Mouse (Mus musculus): ENCODE measurements around the gene Phyhipl.

DNA sequence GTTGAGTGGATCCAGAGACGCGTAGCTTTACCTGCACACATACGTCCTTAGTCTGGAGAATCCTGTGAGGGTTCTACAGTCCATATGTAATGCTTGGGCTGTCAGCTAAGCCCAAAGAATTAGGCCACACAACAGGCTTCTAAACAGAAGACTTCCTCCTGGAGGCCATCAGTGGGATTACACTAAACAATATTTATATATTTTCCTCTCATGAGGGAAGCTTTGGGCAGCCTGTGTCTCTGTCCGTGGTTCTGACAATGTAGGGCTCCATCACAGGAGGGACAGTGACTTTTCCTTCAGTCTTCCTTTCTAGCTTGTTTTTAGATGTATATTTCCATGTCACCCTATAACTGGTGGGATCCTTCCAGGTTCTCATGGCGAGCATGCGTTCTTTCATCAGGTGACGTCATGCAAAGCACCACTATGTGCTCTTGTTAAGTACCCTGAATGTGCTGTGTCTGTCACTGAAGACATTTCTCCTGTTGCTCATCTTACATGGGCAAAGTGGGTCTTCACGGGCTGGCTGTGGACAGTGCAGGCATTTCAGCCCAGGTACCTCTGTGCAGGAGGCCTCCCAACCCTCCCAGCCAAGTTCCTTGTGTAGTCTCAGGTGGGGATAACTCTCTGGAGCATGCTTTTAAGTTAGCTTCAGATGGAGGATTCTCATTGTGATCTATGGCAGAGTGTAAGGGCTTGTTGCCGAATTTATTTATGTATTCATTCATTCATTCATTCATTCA is 115.1 kb downstream of the Phyhipl start:
- TF ChIP-seq EP300 (IDR thresholded peaks at IDR 0.05; ENCODE audit: low read depth) (no peak), CTCF (IDR thresholded peaks at IDR 0.05; ENCODE audit: low read depth) (peak; percentile 22)
